Mouse (Mus musculus) ES-E14 (cell line): ENCODE measurements around the gene Inca1.

Source experiments
- CHD2 ChIP-seq: IDR thresholded peaks from 2 replicates; pipeline ENCODE4 v1.6.1; 2014; ENCODE audit warnings: mild to moderate bottlenecking, low read depth, low read length, inconsistent platforms
- HCFC1 ChIP-seq: IDR thresholded peaks from 2 replicates; pipeline ENCODE4 v1.6.1; 2012; ENCODE audit warnings: low read length, inconsistent platforms, borderline replicate concordance; ENCODE audit not compliant: insufficient read depth
- ZC3H11A ChIP-seq: IDR thresholded peaks from 2 replicates; pipeline ENCODE4 v1.6.1; 2012; ENCODE audit warnings: low read depth, mild to moderate bottlenecking, inconsistent platforms, low read length, borderline replicate concordance
- ZNF384 ChIP-seq: IDR thresholded peaks from 2 replicates; pipeline ENCODE4 v1.6.1; 2012; ENCODE audit warnings: low read depth, low read length, inconsistent platforms

GRCm38 (mm10) chr11:70731178-70731577, 31.2 kb upstream of the Inca1 start:
- TF ChIP-seq ZC3H11A (no peak), CHD2 (no peak), ZNF384 (no peak), HCFC1 (no peak)
